Mouse (Mus musculus) bone marrow, adult 2 months (tissue): ENCODE measurements around the gene Gpr3.

Experiments used
- CTCF ChIP-seq: fragments of 200-500 bp; IDR thresholded peaks from 2 replicates; pipeline ENCODE4 v1.5.1; 2011; ENCODE audit warnings: low read length, control low read depth; ENCODE audit not compliant: control insufficient read depth, insufficient read depth
- POLR2A ChIP-seq: fragments of 200-500 bp; IDR thresholded peaks from 2 replicates; pipeline ENCODE4 v1.6.1; 2011; ENCODE audit warnings: low read depth, mild to moderate bottlenecking, control low read depth, low read length, borderline replicate concordance; ENCODE audit not compliant: control insufficient read depth

GRCm38 (mm10) chr4:133195014-133195413, 17.3 kb downstream of the Gpr3 start:
- TF ChIP-seq POLR2A (no peak), CTCF (no peak)
